Mouse (Mus musculus) heart, embryonic 11.5 days (tissue): Measurements from ENCODE around the gene Gm11361. TPM values are rescaled to one million over a fixed set of nuclear protein-coding genes. Genes with fewer than 3 reads are reported as not detected.

Source experiments
- polyA plus RNA-seq: library from polyadenylated mRNA; unstranded; fragments of >200 nt; fragmentation: Nextera tagmentation; extraction: Ambion mirVana; gene quantifications from 2 replicates; pipeline ENCODE4 v1.2.1, GENCODE M21; 2014

Gm11361 gene
- polyA plus RNA-seq, 1 experiment from 2014 or later: 3.9 TPM

Other genes with a start within 250 kb of the Gm11361 start
- not detected in 2 replicates for gene Prl4a1, start 241.3 kb upstream of the Gm11361 start, polyA plus RNA-seq
- not detected in 2 replicates for gene Prl5a1, start 115.0 kb upstream of the Gm11361 start, polyA plus RNA-seq